Mouse (Mus musculus): Measurements from ENCODE around the gene Pitx3.

GRCm38 (mm10) chr19:46123876-46124275, 24.2 kb downstream of the Pitx3 start:
- TF ChIP-seq CTCF (IDR thresholded peaks at IDR 0.05; ENCODE audit: insufficient read depth, low read length) = no peak
- TF ChIP-seq POLR2A (IDR thresholded peaks at IDR 0.05; ENCODE audit: borderline replicate concordance, extremely low read depth, low read depth, low read length) = no peak

Data from lung, adult 2 months (tissue).